Mouse (Mus musculus) heart, adult 9 months (tissue): ENCODE measurements around the gene Siah3.

Source experiments
- DNase-seq, 2 experiments: peaks; one replicate each; pipeline ENCODE4 v3.0.0; 2022; ENCODE audit warnings: low spot score in 2 of 2

Gene Siah3

GRCm38 (mm10) chr14:75524648-75525047 lies 68.9 kb downstream of the Siah3 start:
- no peak for DNase-seq

GRCm38 (mm10) chr14:75525376-75526145 lies 69.8 kb downstream of the Siah3 start:
- no peak for DNase-seq

DNA sequence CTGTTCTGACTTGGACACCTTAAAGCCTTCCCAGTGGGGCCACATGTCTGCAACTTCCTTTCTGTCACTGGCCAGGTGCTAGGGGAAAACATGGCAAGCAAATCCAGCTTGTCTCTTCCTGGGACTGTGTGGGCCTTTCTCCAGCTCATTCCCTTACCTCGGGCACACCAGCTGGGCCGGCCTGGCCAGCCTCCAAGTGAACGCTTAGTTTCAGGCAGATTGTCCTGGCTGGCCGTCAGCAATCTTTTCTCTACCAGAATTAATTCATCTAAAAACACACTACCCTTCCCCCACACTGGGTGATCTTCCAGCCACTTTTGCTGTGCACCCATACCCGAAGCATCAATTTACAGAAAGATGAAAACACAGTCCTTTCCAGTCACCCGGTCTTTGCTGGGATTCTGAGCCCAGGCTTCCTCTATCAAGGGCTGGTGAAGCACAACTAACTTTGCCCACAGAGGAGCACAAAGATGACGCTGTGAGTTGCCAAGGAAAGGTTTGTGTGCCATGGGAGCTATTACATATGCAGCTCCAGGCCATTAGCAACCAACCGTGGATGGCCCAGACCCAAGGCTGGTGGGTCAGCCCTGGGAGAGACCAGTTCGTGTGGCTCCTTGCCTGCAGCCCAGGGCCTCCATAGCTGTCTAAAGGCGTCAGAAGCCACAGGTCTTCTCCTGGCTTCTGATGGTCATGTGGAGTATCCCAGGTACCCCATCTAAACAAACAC lies 71.8 kb downstream of the Siah3 start:
- DNase-seq: peak; percentile 5 to 24

- DNase-seq: no peak
These were observed 75.1 kb downstream of the Siah3 start for GRCm38 (mm10) chr14:75530815-75531353.

GRCm38 (mm10) chr14:75539205-75539604 lies 83.4 kb downstream of the Siah3 start:
- no peak for DNase-seq

GRCm38 (mm10) chr14:75540216-75540995 lies 84.6 kb downstream of the Siah3 start:
- no peak for DNase-seq

GRCm38 (mm10) chr14:75540996-75541350 lies 85.2 kb downstream of the Siah3 start:
- DNase-seq: no peak

DNA sequence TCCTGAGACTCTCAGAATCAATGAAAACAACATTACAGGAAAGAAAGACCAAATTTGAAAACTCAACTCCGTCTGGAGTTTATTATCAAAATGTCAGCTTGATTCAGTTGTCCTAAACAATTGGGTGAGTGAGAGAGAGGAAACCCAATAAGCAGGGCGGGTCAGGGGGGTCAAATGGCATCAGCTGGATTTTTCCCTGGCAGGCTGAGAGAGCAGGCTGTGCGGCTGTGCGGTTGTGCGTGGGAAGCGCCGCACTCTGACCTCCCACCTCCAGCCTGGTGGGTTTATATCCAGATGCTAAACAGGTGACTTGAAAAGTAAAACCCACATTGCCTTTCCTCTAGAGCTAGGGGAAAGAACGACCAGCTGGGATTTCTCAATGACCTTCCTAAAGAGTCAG lies 85.9 kb downstream of the Siah3 start:
- no peak for DNase-seq

DNA sequence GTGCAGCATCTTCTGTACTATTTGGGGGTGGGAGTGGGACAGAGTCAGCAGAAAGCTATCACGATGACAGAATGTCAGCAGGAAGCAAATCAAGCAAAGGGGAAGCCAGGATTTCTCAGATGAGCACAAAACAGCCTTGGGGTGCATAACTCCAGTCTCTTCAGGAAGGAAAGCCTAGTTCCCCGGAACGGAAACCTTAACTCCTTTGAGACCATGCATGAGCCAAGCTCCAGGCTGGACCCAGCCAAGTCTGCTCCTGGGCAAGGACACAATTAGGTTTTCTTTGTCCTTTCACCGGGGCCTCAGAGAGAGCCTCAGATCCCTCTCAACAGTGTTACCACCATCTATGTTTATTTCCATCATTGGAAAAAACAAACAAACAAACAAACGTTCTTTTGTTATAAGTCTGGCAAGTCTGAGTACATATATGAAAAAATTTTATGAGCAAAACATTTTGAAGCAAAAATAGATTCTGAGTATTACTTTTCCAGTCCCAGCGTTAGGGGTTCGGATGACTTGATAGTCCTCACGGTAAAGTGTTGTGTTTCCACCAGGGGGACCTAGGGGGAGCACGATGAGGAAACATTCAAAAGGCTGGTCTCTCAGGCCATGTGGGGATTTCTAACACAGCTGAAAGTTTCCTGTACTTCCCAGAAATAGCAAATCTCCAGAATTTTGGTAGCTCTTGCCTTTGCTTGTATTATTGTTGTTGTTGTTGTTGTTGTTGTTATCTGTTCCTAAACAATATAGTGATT lies 106.0 kb downstream of the Siah3 start:
- DNase-seq: peak; percentile 18 to 57

- peak; percentile 6 to 15 for DNase-seq
These were observed 109.9 kb downstream of the Siah3 start for GRCm38 (mm10) chr14:75565534-75566140.

- DNase-seq: no peak
These were observed 110.5 kb downstream of the Siah3 start for GRCm38 (mm10) chr14:75566303-75566702.

DNA sequence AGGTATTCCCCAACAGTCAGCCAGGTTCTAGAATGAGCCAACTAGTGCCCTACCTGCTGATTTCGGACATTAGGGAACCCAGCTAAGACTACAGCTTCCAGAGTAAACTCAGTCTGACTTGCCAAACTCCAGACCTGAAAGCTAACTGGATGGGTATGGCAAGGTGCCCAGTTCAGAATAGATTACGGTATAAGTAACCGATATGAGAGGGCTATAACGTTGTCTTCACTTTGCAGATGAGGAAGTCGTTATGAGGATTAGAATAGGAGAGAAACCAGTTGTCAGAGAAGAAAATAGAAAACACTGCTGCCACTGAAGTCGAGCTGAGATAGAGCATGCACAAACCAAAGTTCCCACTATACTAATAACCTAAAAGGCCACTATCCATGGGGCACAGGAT lies 123.2 kb downstream of the Siah3 start:
- no peak for DNase-seq
